Mouse (Mus musculus) small intestine, adult 2 months (tissue): ENCODE data around the gene S100a1.

ENCODE experiments used
- CTCF ChIP-seq: fragments of 200-500 bp; IDR thresholded peaks from 2 replicates; pipeline ENCODE4 v1.5.1; 2012; ENCODE audit warnings: low read depth, mild to moderate bottlenecking, control low read depth, inconsistent platforms, low read length, moderate library complexity, mixed read lengths; ENCODE audit not compliant: insufficient replicate concordance, insufficient read length; ENCODE audit errors: extremely low read depth
- POLR2A ChIP-seq: fragments of 200-500 bp; IDR thresholded peaks from 2 replicates; pipeline ENCODE4 v1.6.1; 2012; ENCODE audit warnings: low read depth, mild to moderate bottlenecking, control low read depth, inconsistent platforms, low read length, moderate library complexity

DNA sequence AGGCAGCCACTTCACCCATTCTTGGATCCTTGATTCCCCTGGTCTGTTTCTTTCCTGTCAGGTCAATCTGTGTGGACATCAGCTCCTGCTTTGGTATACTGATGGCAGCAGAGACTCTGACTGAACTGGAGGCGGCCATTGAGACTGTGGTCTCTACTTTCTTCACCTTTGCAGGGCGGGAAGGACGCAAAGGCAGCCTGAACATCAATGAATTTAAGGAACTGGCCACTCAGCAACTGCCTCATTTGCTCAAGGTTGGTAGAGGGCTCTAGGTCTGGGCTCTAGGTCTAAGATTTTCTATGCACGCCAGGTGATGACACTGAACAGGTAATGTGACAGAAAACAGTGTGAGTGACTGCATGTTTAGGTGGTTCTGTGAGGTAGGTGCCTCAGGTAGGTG, 1.6 kb upstream of the S100a1 start:
- TF ChIP-seq POLR2A, result no peak
- TF ChIP-seq CTCF, result no peak
